Mouse (Mus musculus): ENCODE results near the gene Stpg2. TPM values are rescaled to one million over a fixed set of nuclear protein-coding genes. Genes with fewer than 3 reads are reported as not detected.

The Stpg2 gene
- total and polyA plus RNA-seq, 2 experiments from 2014 or later, result 0.19 TPM; not detected in 1

- H3K9me3 ChIP-seq (ENCODE audit: low read length), result no peaks in the 10 kb centered on the region
- H3K4me3 ChIP-seq (ENCODE audit: low read depth, low read length), result no peak overlapping the region
- no peak overlapping the region for H3K27ac ChIP-seq (ENCODE audit: low read depth, low read length)
- 71% methylated on average over 3 of the region's 3 CpGs for WGBS
- no peak for ATAC-seq
- no peak for DNase-seq
- no peak overlapping the region for H3K9ac ChIP-seq
- no peaks in the 10 kb centered on the region for H3K4me1 ChIP-seq (ENCODE audit: insufficient read depth)
- TF ChIP-seq CTCF (IDR thresholded peaks at IDR 0.05; ENCODE audit: low read depth), result no peak
- no peak overlapping the region for H3K4me2 ChIP-seq (ENCODE audit: low read depth)
- H3K36me3 ChIP-seq (ENCODE audit: insufficient read depth), result no peaks in the 10 kb centered on the region
- H3K27me3 ChIP-seq (ENCODE audit: insufficient read depth, low read length), result no peaks in the 10 kb centered on the region
These were observed 409.1 kb downstream of the Stpg2 start for GRCm38 (mm10) chr3:139614641-139615040.

GRCm38 (mm10) chr3:139615791-139616190 is 410.3 kb downstream of the Stpg2 start:
- ATAC-seq, result no peak
- no peak for TF ChIP-seq CTCF (IDR thresholded peaks at IDR 0.05; ENCODE audit: low read depth)

GRCm38 (mm10) chr3:139637887-139638286 is 432.4 kb downstream of the Stpg2 start:
- no peak overlapping the region for H3K27ac ChIP-seq (ENCODE audit: low read depth, low read length)
- no peak overlapping the region for H3K4me3 ChIP-seq (ENCODE audit: low read depth, low read length)
- no peaks in the 10 kb centered on the region for H3K36me3 ChIP-seq (ENCODE audit: insufficient read depth)
- no peak for ATAC-seq
- no peaks in the 10 kb centered on the region for H3K27me3 ChIP-seq (ENCODE audit: insufficient read depth, low read length)
- peak; percentile 5 for DNase-seq
- no peak overlapping the region for H3K4me2 ChIP-seq (ENCODE audit: low read depth)
- H3K9ac ChIP-seq, result no peak overlapping the region
- WGBS, result 19% methylated on average over 8 of the region's 8 CpGs
- TF ChIP-seq CTCF (IDR thresholded peaks at IDR 0.05; ENCODE audit: low read depth), result no peak
- H3K4me1 ChIP-seq (ENCODE audit: insufficient read depth), result no peaks in the 10 kb centered on the region
- H3K9me3 ChIP-seq (ENCODE audit: low read length), result no peaks in the 10 kb centered on the region

More at GRCm38 (mm10) chr3:139615791-139616190, 410.3 kb downstream of the Stpg2 start:
- H3K27ac ChIP-seq (ENCODE audit: low read depth, low read length), result no peak overlapping the region
- DNase-seq, result no peak
- no peaks in the 10 kb centered on the region for H3K4me1 ChIP-seq (ENCODE audit: insufficient read depth)
- H3K9ac ChIP-seq, result no peak overlapping the region
- WGBS, result 90% methylated on average over 7 of the region's 7 CpGs
- no peak overlapping the region for H3K4me3 ChIP-seq (ENCODE audit: low read depth, low read length)
- no peaks in the 10 kb centered on the region for H3K27me3 ChIP-seq (ENCODE audit: insufficient read depth, low read length)
- H3K36me3 ChIP-seq (ENCODE audit: insufficient read depth), result no peaks in the 10 kb centered on the region
- H3K4me2 ChIP-seq (ENCODE audit: low read depth), result no peak overlapping the region
- H3K9me3 ChIP-seq (ENCODE audit: low read length), result no peaks in the 10 kb centered on the region

- Histone ChIP-seq H3K9ac (no peak overlapping the region), H3K27ac (ENCODE audit: low read depth, low read length) (no peak overlapping the region), H3K27me3 (ENCODE audit: insufficient read depth, low read length) (no peaks in the 10 kb centered on the region), H3K4me1 (ENCODE audit: insufficient read depth) (no peaks in the 10 kb centered on the region), H3K36me3 (ENCODE audit: insufficient read depth) (no peaks in the 10 kb centered on the region), H3K4me2 (ENCODE audit: low read depth) (no peak overlapping the region), H3K9me3 (ENCODE audit: low read length) (no peaks in the 10 kb centered on the region), H3K4me3 (ENCODE audit: low read depth, low read length) (no peak overlapping the region)
- ATAC-seq (no peak), DNase-seq (no peak)
- WGBS, result 69% methylated on average over 4 of the region's 4 CpGs
- TF ChIP-seq CTCF (IDR thresholded peaks at IDR 0.05; ENCODE audit: low read depth), result no peak
These were observed 446.0 kb downstream of the Stpg2 start for GRCm38 (mm10) chr3:139651505-139651904.

GRCm38 (mm10) chr3:139659416-139659815 is 453.9 kb downstream of the Stpg2 start:
- Histone ChIP-seq H3K4me2 (ENCODE audit: low read depth) (no peak overlapping the region), H3K27me3 (ENCODE audit: insufficient read depth, low read length) (no peaks in the 10 kb centered on the region), H3K4me1 (ENCODE audit: insufficient read depth) (no peaks in the 10 kb centered on the region), H3K9ac (no peak overlapping the region), H3K36me3 (ENCODE audit: insufficient read depth) (no peaks in the 10 kb centered on the region), H3K27ac (ENCODE audit: low read depth, low read length) (no peak overlapping the region), H3K4me3 (ENCODE audit: low read depth, low read length) (no peak overlapping the region), H3K9me3 (ENCODE audit: low read length) (no peaks in the 10 kb centered on the region)
- TF ChIP-seq CTCF (IDR thresholded peaks at IDR 0.05; ENCODE audit: low read depth), result no peak
- ATAC-seq (no peak), DNase-seq (no peak)
- 28% methylated on average over 4 of the region's 4 CpGs for WGBS

GRCm38 (mm10) chr3:139662241-139662640 is 456.7 kb downstream of the Stpg2 start:
- H3K4me3 ChIP-seq (ENCODE audit: low read depth, low read length), result no peak overlapping the region
- H3K9me3 ChIP-seq (ENCODE audit: low read length), result no peaks in the 10 kb centered on the region
- no peak overlapping the region for H3K27ac ChIP-seq (ENCODE audit: low read depth, low read length)
- H3K36me3 ChIP-seq (ENCODE audit: insufficient read depth), result no peaks in the 10 kb centered on the region
- H3K9ac ChIP-seq, result no peak overlapping the region
- no peaks in the 10 kb centered on the region for H3K4me1 ChIP-seq (ENCODE audit: insufficient read depth)
- no peaks in the 10 kb centered on the region for H3K27me3 ChIP-seq (ENCODE audit: insufficient read depth, low read length)
- H3K4me2 ChIP-seq (ENCODE audit: low read depth), result no peak overlapping the region
- DNase-seq, result no peak
- ATAC-seq, result no peak
- TF ChIP-seq CTCF (IDR thresholded peaks at IDR 0.05; ENCODE audit: low read depth), result no peak

- DNase-seq (no peak), ATAC-seq (no peak)
- H3K27ac ChIP-seq (ENCODE audit: low read depth, low read length), result no peak overlapping the region
- H3K36me3 ChIP-seq (ENCODE audit: insufficient read depth), result no peaks in the 10 kb centered on the region
- no peaks in the 10 kb centered on the region for H3K9me3 ChIP-seq (ENCODE audit: low read length)
- no peaks in the 10 kb centered on the region for H3K4me1 ChIP-seq (ENCODE audit: insufficient read depth)
- no peaks in the 10 kb centered on the region for H3K27me3 ChIP-seq (ENCODE audit: insufficient read depth, low read length)
- no peak overlapping the region for H3K9ac ChIP-seq
- no peak for TF ChIP-seq CTCF (IDR thresholded peaks at IDR 0.05; ENCODE audit: low read depth)
- H3K4me2 ChIP-seq (ENCODE audit: low read depth), result no peak overlapping the region
- 91% methylated on average over 5 of the region's 5 CpGs for WGBS
- no peak overlapping the region for H3K4me3 ChIP-seq (ENCODE audit: low read depth, low read length)
These were observed 458.3 kb downstream of the Stpg2 start for GRCm38 (mm10) chr3:139663712-139664245.

All from forebrain, postnatal 0 days (tissue).